47 mouse cellular contexts compared by ENCODE assay signal in the genomic region with DNA sequence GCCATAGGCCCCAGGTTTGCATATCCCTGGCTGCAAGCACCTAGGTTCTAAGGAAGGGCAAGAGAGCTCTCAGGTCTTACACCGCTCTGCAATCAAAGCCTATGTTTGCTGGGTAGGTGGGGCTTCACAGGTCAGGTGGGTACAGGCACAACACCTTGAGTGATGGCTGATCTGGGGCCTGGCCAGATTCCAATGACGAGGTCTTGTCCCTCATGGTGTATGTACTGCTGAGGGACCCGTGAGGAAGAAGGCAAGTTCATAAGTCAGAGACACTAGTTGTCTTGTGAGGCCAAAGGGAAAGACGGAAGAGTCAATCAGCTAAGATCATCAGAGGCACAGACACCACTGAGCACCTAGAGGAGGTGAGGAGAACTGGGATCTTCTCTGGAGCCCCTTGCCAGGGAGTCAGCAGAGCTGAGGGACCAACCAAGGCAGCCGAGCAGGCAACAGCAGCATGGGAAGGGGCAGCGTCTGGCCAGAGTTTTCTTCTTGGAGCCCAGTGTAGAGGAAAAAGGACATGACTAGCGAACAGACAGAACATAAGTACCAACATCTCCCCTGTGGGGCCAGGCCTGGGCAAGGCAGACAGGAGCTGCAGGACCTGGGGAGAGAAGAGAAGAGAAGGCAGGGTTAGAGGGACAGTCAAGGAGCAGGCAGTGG. TPM values are rescaled to one million over a fixed set of nuclear protein-coding genes. Genes with fewer than 3 reads are reported as not detected.
"Had no signal": no experiment of that assay in that cellular context is flagged by ENCODE, and none has a peak within 500 bp of the region (broad histone marks: within the 10 kb centered on the region; RNA-seq: fewer than 3 reads in every experiment).

No protein-coding gene starts in this region.

- H3K4me3 ChIP-seq: left cerebral cortex, adult 2 months; limb, embryonic 12.5 days; limb, embryonic 13.5 days; liver, embryonic 12.5 days; liver, embryonic 13.5 days; liver, embryonic 15.5 days; lung, embryonic 15.5 days; megakaryocyte, embryonic 14.5 days; midbrain, embryonic 10.5 days; midbrain, embryonic 12.5 days; midbrain, embryonic 13.5 days; midbrain, embryonic 15.5 days; myocyte; neural tube, embryonic 12.5 days had no signal

- H3K27me3 ChIP-seq: limb, embryonic 12.5 days; limb, embryonic 13.5 days; liver, embryonic 12.5 days; liver, embryonic 13.5 days; liver, embryonic 15.5 days; lung, embryonic 15.5 days; megakaryocyte, embryonic 14.5 days; midbrain, embryonic 12.5 days; midbrain, embryonic 13.5 days; midbrain, embryonic 15.5 days; neural tube, embryonic 12.5 days had no signal

- H3K9me3 ChIP-seq: limb, embryonic 12.5 days; limb, embryonic 13.5 days; liver, embryonic 12.5 days; liver, embryonic 13.5 days; liver, embryonic 15.5 days; lung, embryonic 15.5 days; midbrain, embryonic 10.5 days; midbrain, embryonic 12.5 days; midbrain, embryonic 13.5 days; midbrain, embryonic 15.5 days; neural tube, embryonic 12.5 days had no signal

- H3K36me3 ChIP-seq: limb, embryonic 12.5 days; limb, embryonic 13.5 days; liver, embryonic 12.5 days; liver, embryonic 13.5 days; liver, embryonic 15.5 days; lung, embryonic 15.5 days; midbrain, embryonic 10.5 days; midbrain, embryonic 12.5 days; midbrain, embryonic 13.5 days; midbrain, embryonic 15.5 days; neural tube, embryonic 12.5 days had no signal

- H3K27ac ChIP-seq: left cerebral cortex, adult 2 months; limb, embryonic 12.5 days; limb, embryonic 13.5 days; liver, embryonic 12.5 days; liver, embryonic 13.5 days; liver, embryonic 14.5 days; liver, embryonic 15.5 days; lung, embryonic 15.5 days; macrophage; midbrain, embryonic 10.5 days; midbrain, embryonic 12.5 days; midbrain, embryonic 13.5 days; midbrain, embryonic 15.5 days; neural tube, embryonic 12.5 days had no signal

- H3K4me1 ChIP-seq: limb, embryonic 12.5 days; liver, embryonic 12.5 days; liver, embryonic 13.5 days; liver, embryonic 15.5 days; lung, embryonic 15.5 days; megakaryocyte, embryonic 14.5 days; midbrain, embryonic 12.5 days; midbrain, embryonic 13.5 days; midbrain, embryonic 15.5 days; neural tube, embryonic 12.5 days had no signal

- ATAC-seq: liver, embryonic 12.5 days; liver, postnatal 0 days; lung, postnatal 0 days; midbrain, embryonic 13.5 days; midbrain, embryonic 15.5 days; midbrain, embryonic 16.5 days had no signal

- H3K9ac ChIP-seq: limb, embryonic 12.5 days; limb, embryonic 13.5 days; liver, embryonic 12.5 days; liver, embryonic 13.5 days; liver, embryonic 14.5 days; liver, embryonic 15.5 days; liver, postnatal 0 days; lung, embryonic 14.5 days; lung, embryonic 15.5 days; midbrain, embryonic 12.5 days; midbrain, embryonic 13.5 days; midbrain, embryonic 15.5 days; neural tube, embryonic 12.5 days had no signal

- H3K4me2 ChIP-seq: limb, embryonic 12.5 days; limb, embryonic 13.5 days; liver, embryonic 11.5 days; liver, embryonic 12.5 days; liver, embryonic 13.5 days; liver, embryonic 15.5 days; lung, embryonic 14.5 days; lung, embryonic 15.5 days; midbrain, embryonic 11.5 days; midbrain, embryonic 12.5 days; midbrain, embryonic 13.5 days; midbrain, embryonic 15.5 days; neural tube, embryonic 12.5 days had no signal

- DNase-seq: left cerebral cortex, postnatal 4 days; liver; liver, embryonic 13.5 days; liver, postnatal 0 days; lung, adult 18-20 months; lung, adult 2 months; lung, embryonic 14.5 days; lung, postnatal 10 days; lung, postnatal 14 days; lung, postnatal 36 days; lung, postnatal 4 days; midbrain, embryonic 14.5 days had no signal

RNA-seq across cellular contexts. Expression of a gene that starts 5.4 kb away (rescaled TPM):
- total RNA-seq: left cerebral cortex, adult 2 months; left cerebral cortex, adult 8-10 months; left cerebral cortex, postnatal 10 days; left cerebral cortex, postnatal 14 days; left cerebral cortex, postnatal 25 days; left cerebral cortex, postnatal 36 days; left cerebral cortex, postnatal 4 days; liver, adult 2 months; megakaryocyte progenitor cell, adult 5-6 weeks; megakaryocyte, adult 5-6 weeks; megakaryocyte-erythroid progenitor cell, adult 5-6 weeks; midbrain, postnatal 0 days; monocyte, adult 5-6 weeks had no signal
- polyA plus RNA-seq: limb, embryonic 11.5 days; limb, embryonic 12.5 days; limb, embryonic 14.5 days; liver, adult 2 months; liver, embryonic 11.5 days; liver, embryonic 12.5 days; liver, embryonic 13.5 days; liver, embryonic 14.5 days; liver, embryonic 15.5 days; liver, embryonic 16.5 days; liver, postnatal 0 days; lung, adult 2 months; lung, embryonic 14.5 days; lung, embryonic 15.5 days; lung, embryonic 16.5 days; lung, postnatal 0 days; macrophage; midbrain, embryonic 10.5 days; midbrain, embryonic 11.5 days; midbrain, embryonic 12.5 days; midbrain, embryonic 13.5 days; midbrain, embryonic 14.5 days; midbrain, embryonic 15.5 days; midbrain, embryonic 16.5 days; midbrain, postnatal 0 days; myocyte; neural tube, embryonic 11.5 days; neural tube, embryonic 12.5 days had no signal

RNA-seq across cellular contexts. Expression of a gene that starts 15.5 kb away (rescaled TPM):
- total RNA-seq: left cerebral cortex, adult 2 months; left cerebral cortex, adult 8-10 months; left cerebral cortex, postnatal 10 days; left cerebral cortex, postnatal 14 days; left cerebral cortex, postnatal 25 days; left cerebral cortex, postnatal 36 days; left cerebral cortex, postnatal 4 days; liver, adult 2 months; megakaryocyte progenitor cell, adult 5-6 weeks; megakaryocyte, adult 5-6 weeks; megakaryocyte-erythroid progenitor cell, adult 5-6 weeks; midbrain, postnatal 0 days; monocyte, adult 5-6 weeks had no signal
- polyA plus RNA-seq: limb, embryonic 11.5 days; limb, embryonic 12.5 days; limb, embryonic 13.5 days; limb, embryonic 14.5 days; liver, adult 2 months; liver, embryonic 11.5 days; liver, embryonic 12.5 days; liver, embryonic 13.5 days; liver, embryonic 14.5 days; liver, embryonic 15.5 days; liver, embryonic 16.5 days; liver, postnatal 0 days; lung, adult 2 months; lung, embryonic 14.5 days; lung, embryonic 15.5 days; lung, embryonic 16.5 days; lung, postnatal 0 days; macrophage; midbrain, embryonic 10.5 days; midbrain, embryonic 11.5 days; midbrain, embryonic 12.5 days; midbrain, embryonic 13.5 days; midbrain, embryonic 14.5 days; midbrain, embryonic 15.5 days; midbrain, embryonic 16.5 days; midbrain, postnatal 0 days; myocyte; neural tube, embryonic 11.5 days; neural tube, embryonic 12.5 days had no signal

RNA-seq across cellular contexts. Expression of a gene that starts 26.4 kb away (rescaled TPM):
- total RNA-seq: left cerebral cortex, adult 2 months; left cerebral cortex, adult 8-10 months; left cerebral cortex, postnatal 10 days; left cerebral cortex, postnatal 14 days; left cerebral cortex, postnatal 25 days; left cerebral cortex, postnatal 36 days; left cerebral cortex, postnatal 4 days; liver, adult 2 months; megakaryocyte progenitor cell, adult 5-6 weeks; megakaryocyte, adult 5-6 weeks; megakaryocyte-erythroid progenitor cell, adult 5-6 weeks; midbrain, postnatal 0 days; monocyte, adult 5-6 weeks had no signal
- polyA plus RNA-seq: limb, embryonic 11.5 days; limb, embryonic 12.5 days; limb, embryonic 13.5 days; limb, embryonic 14.5 days; liver, adult 2 months; liver, embryonic 11.5 days; liver, embryonic 12.5 days; liver, embryonic 13.5 days; liver, embryonic 14.5 days; liver, embryonic 15.5 days; liver, embryonic 16.5 days; liver, postnatal 0 days; lung, adult 2 months; lung, embryonic 14.5 days; lung, embryonic 15.5 days; lung, embryonic 16.5 days; lung, postnatal 0 days; macrophage; midbrain, embryonic 10.5 days; midbrain, embryonic 11.5 days; midbrain, embryonic 12.5 days; midbrain, embryonic 13.5 days; midbrain, embryonic 14.5 days; midbrain, embryonic 15.5 days; midbrain, embryonic 16.5 days; midbrain, postnatal 0 days; myocyte; neural tube, embryonic 11.5 days; neural tube, embryonic 12.5 days had no signal

RNA-seq across cellular contexts. Expression of a gene that starts 41.1 kb away (rescaled TPM):
- total RNA-seq: left cerebral cortex, adult 2 months; left cerebral cortex, adult 8-10 months; left cerebral cortex, postnatal 10 days; left cerebral cortex, postnatal 14 days; left cerebral cortex, postnatal 25 days; left cerebral cortex, postnatal 36 days; left cerebral cortex, postnatal 4 days; liver, adult 2 months; megakaryocyte progenitor cell, adult 5-6 weeks; megakaryocyte, adult 5-6 weeks; megakaryocyte-erythroid progenitor cell, adult 5-6 weeks; midbrain, postnatal 0 days; monocyte, adult 5-6 weeks had no signal
- polyA plus RNA-seq: limb, embryonic 11.5 days; limb, embryonic 12.5 days; limb, embryonic 13.5 days; limb, embryonic 14.5 days; liver, adult 2 months; liver, embryonic 11.5 days; liver, embryonic 12.5 days; liver, embryonic 13.5 days; liver, embryonic 14.5 days; liver, embryonic 15.5 days; liver, embryonic 16.5 days; liver, postnatal 0 days; lung, adult 2 months; lung, embryonic 14.5 days; lung, embryonic 15.5 days; lung, embryonic 16.5 days; lung, postnatal 0 days; macrophage; midbrain, embryonic 10.5 days; midbrain, embryonic 11.5 days; midbrain, embryonic 12.5 days; midbrain, embryonic 13.5 days; midbrain, embryonic 14.5 days; midbrain, embryonic 15.5 days; midbrain, embryonic 16.5 days; midbrain, postnatal 0 days; neural tube, embryonic 11.5 days; neural tube, embryonic 12.5 days had no signal

RNA-seq across cellular contexts. Expression of a gene that starts 57.7 kb away (rescaled TPM):
- total RNA-seq: left cerebral cortex, adult 2 months; left cerebral cortex, adult 8-10 months; left cerebral cortex, postnatal 10 days; left cerebral cortex, postnatal 14 days; left cerebral cortex, postnatal 25 days; left cerebral cortex, postnatal 36 days; left cerebral cortex, postnatal 4 days; liver, adult 2 months; megakaryocyte progenitor cell, adult 5-6 weeks; megakaryocyte, adult 5-6 weeks; megakaryocyte-erythroid progenitor cell, adult 5-6 weeks; midbrain, postnatal 0 days; monocyte, adult 5-6 weeks had no signal
- polyA plus RNA-seq: limb, embryonic 11.5 days; limb, embryonic 12.5 days; limb, embryonic 13.5 days; limb, embryonic 14.5 days; liver, adult 2 months; liver, embryonic 11.5 days; liver, embryonic 12.5 days; liver, embryonic 13.5 days; liver, embryonic 14.5 days; liver, embryonic 15.5 days; liver, embryonic 16.5 days; liver, postnatal 0 days; lung, adult 2 months; lung, embryonic 14.5 days; lung, embryonic 15.5 days; lung, embryonic 16.5 days; lung, postnatal 0 days; macrophage; midbrain, embryonic 10.5 days; midbrain, embryonic 11.5 days; midbrain, embryonic 12.5 days; midbrain, embryonic 13.5 days; midbrain, embryonic 14.5 days; midbrain, embryonic 15.5 days; midbrain, embryonic 16.5 days; midbrain, postnatal 0 days; myocyte; neural tube, embryonic 11.5 days; neural tube, embryonic 12.5 days had no signal
